9 mouse cellular contexts compared by ENCODE assay signal in genomic region chr10:59539533-59539875, GRCm38 (mm10).
A peak's percentile ranks its signal among the peaks of the same experiment; 100 is the strongest.
DNase-seq lines count a peak whose midpoint lies in the region; ATAC-seq lines count a peak whose summit lies in the region.
"Had no signal": no experiment of that assay in that cellular context is flagged by ENCODE, and none has a peak within 500 bp of the region (broad histone marks: within the 10 kb centered on the region; RNA-seq: fewer than 3 reads in every experiment).

No protein-coding gene starts in this region.

- WGBS in forebrain, embryonic 14.5 days: under 1% methylated on average over 12 of the region's 12 CpGs
- WGBS in hindbrain, embryonic 13.5 days: 3% methylated on average over 12 of the region's 12 CpGs

- H3K27me3 ChIP-seq in forebrain, embryonic 14.5 days (replicated peaks; ENCODE audit: control insufficient read depth, insufficient read depth, low read length): no peaks in the 10 kb centered on the region
- no peaks in the 10 kb centered on the region for H3K27me3 ChIP-seq in hindbrain, embryonic 13.5 days

- peak; percentile 67; the same call in 1 of the 2 replicates for ATAC-seq in forebrain, embryonic 14.5 days
- peak; percentile 62 for ATAC-seq in hindbrain, embryonic 13.5 days (ENCODE audit: low FRiP score)
- peak; percentile 47; the same call in 1 of the 2 replicates for ATAC-seq in megakaryocyte, adult 5-6 weeks (ENCODE audit: poor library complexity, severe bottlenecking)

- no peaks in the 10 kb centered on the region for H3K9me3 ChIP-seq in forebrain, embryonic 14.5 days (replicated peaks; ENCODE audit: control insufficient read depth, low read length)
- no peaks in the 10 kb centered on the region for H3K9me3 ChIP-seq in hindbrain, embryonic 13.5 days

- intact Hi-C loops in heart, postnatal 25 days (cut with DNase I): loop anchor here (5.0 kb wide), 1 partner anchor 42 kb away; no protein-coding TSS in a partner anchor

- no peaks in the 10 kb centered on the region for H3K36me3 ChIP-seq in forebrain, embryonic 14.5 days (ENCODE audit: control insufficient read depth, insufficient read depth, low read length)
- no peaks in the 10 kb centered on the region for H3K36me3 ChIP-seq in hindbrain, embryonic 13.5 days

- peaks cover 16% of the 10 kb centered on the region for H3K4me1 ChIP-seq in forebrain, embryonic 14.5 days (ENCODE audit: control insufficient read depth, insufficient read depth, low read length)
- H3K4me1 ChIP-seq in hindbrain, embryonic 13.5 days (replicated peaks): peaks cover 34% of the 10 kb centered on the region

- DNase-seq in heart, adult 11 months: peak; percentile 91
- no peak for DNase-seq in heart, postnatal 25 days (ENCODE audit: low spot score)
- peak; percentile 12 for DNase-seq in c-Kit-positive CD71-positive TER-119-positive erythroid progenitor cells, embryonic 14.5 days (ENCODE audit: low spot score)
- DNase-seq in forebrain, embryonic 14.5 days (ENCODE audit: low spot score): peak; percentile 53
- DNase-seq in layer of hippocampus, postnatal 14 days (ENCODE audit: low spot score in 2 of 2): peak; percentile 46 to 54
- DNase-seq in right cerebral cortex, adult 18-20 months: peak; percentile 76

- peak overlapping the region; percentile 56 for H3K9ac ChIP-seq in forebrain, embryonic 14.5 days (ENCODE audit: low read length)
- H3K9ac ChIP-seq in hindbrain, embryonic 13.5 days: peak overlapping the region; percentile 55

- peak overlapping the region; percentile 62 for H3K4me2 ChIP-seq in forebrain, embryonic 14.5 days (ENCODE audit: low read length)
- H3K4me2 ChIP-seq in hindbrain, embryonic 13.5 days: peak overlapping the region; percentile 59

- peak overlapping the region; percentile 27 for H3K4me3 ChIP-seq in forebrain, embryonic 14.5 days (ENCODE audit: low read depth, low read length)
- H3K4me3 ChIP-seq in hindbrain, embryonic 13.5 days: peak overlapping the region; percentile 33

- no peak overlapping the region for H3K27ac ChIP-seq in forebrain, embryonic 14.5 days (ENCODE audit: low read depth, low read length)
- peak overlapping the region; percentile 76 for H3K27ac ChIP-seq in hindbrain, embryonic 13.5 days
- H3K27ac ChIP-seq: macrophage had no signal
